Mouse (Mus musculus): ENCODE results near the gene Frrs1l. TPM values are rescaled to one million over a fixed set of nuclear protein-coding genes. Genes with fewer than 3 reads are reported as not detected.

The Frrs1l gene
- polyA plus RNA-seq, 1 experiment from 2014 or later: 1.9 TPM

DNA sequence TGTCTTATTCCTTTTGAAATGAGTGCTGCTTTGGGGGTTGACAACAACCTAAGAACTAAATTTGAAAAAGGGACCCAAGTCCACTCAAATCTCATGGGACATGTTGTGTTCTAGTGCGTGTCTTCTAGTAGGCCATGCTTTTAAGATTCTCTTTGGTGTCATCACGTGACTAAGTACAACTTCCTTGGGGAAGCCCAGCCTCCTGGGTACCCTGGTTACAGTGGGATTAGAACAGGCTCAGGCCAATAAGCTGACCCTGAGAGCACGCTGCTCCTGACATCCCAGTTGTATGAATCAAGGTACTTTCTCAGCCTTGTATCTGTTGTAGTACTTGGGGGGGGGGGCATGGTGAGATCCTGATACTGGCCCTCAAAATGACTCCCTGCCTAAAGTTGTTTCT lies 38.5 kb downstream of the Frrs1l start:
- no peak for ATAC-seq (ENCODE audit: low read depth)
- Histone ChIP-seq H3K4me3 (ENCODE audit: low read length) (no peak overlapping the region), H3K27me3 (ENCODE audit: control insufficient read depth, insufficient read depth, low read depth, low read length) (no peaks in the 10 kb centered on the region), H3K9ac (ENCODE audit: low read length) (no peak overlapping the region), H3K27ac (ENCODE audit: low read length) (no peak overlapping the region), H3K9me3 (ENCODE audit: control insufficient read depth, low read length) (no peaks in the 10 kb centered on the region), H3K36me3 (ENCODE audit: control insufficient read depth, insufficient read depth, low read length) (no peaks in the 10 kb centered on the region), H3K4me2 (ENCODE audit: low read depth, low read length) (no peak overlapping the region), H3K4me1 (replicated peaks; ENCODE audit: control insufficient read depth, insufficient read depth, low read length) (peaks cover 3% of the 10 kb centered on the region; the same call in 1 of the 2 replicates)
- 83% methylated on average over 3 of the region's 3 CpGs for WGBS

DNA sequence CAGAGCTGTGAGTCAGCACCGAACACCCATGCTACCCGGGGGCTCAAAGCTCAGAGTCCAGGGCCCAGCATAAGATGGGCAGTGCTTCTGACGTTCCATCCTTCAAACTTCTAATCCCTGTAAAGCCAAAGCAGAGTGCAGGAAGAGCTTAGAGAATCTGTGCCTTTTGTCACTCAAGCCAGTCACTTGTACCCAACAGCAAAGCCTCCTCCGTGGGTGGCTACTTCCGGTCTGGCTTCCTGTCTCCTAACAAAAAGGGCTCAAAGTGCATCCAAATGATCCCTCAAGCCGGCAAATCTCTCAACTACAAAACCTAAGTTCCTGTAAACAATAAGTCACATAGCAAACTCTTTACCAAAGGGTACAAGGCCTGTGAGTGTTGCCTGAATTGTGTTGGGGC lies 40.7 kb downstream of the Frrs1l start:
- Histone ChIP-seq H3K4me2 (ENCODE audit: low read depth, low read length) (no peak overlapping the region), H3K9ac (ENCODE audit: low read length) (no peak overlapping the region), H3K27ac (ENCODE audit: low read length) (no peak overlapping the region), H3K27me3 (ENCODE audit: control insufficient read depth, insufficient read depth, low read depth, low read length) (no peaks in the 10 kb centered on the region), H3K36me3 (ENCODE audit: control insufficient read depth, insufficient read depth, low read length) (no peaks in the 10 kb centered on the region), H3K4me3 (ENCODE audit: low read length) (no peak overlapping the region), H3K9me3 (ENCODE audit: control insufficient read depth, low read length) (no peaks in the 10 kb centered on the region), H3K4me1 (replicated peaks; ENCODE audit: control insufficient read depth, insufficient read depth, low read length) (peaks cover 13% of the 10 kb centered on the region)
- 55% methylated on average over 6 of the region's 6 CpGs for WGBS
- ATAC-seq (ENCODE audit: low read depth): no peak

DNA sequence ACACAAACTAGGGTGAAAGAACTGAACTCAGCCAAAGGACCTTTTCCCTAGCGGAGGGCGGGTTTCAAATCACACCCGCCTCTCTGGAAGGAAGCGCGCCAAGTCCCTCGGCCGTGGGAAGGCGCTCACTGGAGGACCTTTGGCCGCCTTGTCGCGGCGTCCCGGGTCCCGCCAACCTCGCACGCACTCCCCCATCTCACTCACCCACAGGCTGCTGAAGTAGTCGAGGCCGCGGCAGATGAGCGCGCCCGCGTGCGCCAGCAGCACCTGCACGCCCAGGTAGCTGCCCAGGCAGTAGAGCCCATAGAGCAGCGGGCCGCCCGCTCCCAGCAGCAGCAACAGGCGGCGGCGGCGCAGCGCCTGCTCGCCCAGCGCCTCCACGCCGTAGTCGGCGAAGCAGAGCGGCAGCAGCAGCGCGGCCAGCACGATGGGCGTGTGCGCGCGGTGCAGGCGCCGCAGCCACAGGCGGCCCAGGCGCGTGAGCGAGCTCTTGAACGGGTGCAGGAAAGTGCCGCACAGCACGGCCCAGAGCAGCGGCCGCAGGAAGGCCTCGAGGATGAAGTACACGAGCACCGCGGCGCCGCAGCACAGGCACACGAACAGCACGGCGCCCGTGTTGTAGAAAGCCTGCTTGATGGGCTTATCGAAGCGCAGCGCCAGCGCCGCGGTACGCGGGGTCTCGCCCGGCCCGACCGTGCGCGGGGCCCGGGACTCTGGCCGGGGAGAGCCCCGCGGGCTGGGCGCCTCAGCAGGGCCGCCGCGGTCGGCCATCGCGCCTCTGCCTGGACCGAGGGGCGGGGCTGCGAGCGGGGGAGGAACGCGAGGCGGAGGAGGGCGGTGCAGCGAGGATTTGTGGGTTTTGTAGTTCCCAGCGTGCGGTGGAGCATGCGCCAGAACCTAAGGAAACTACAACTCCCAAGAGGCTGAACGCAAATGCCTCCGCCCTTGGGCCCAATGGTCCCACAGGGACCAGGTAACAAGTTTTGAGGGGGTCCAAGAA lies 43.2 kb downstream of the Frrs1l start, which contains the start of gene Tmem245:
Gene Tmem245, minus strand, starts transcription at position 797 of the 1,000 bp plus-strand sequence.
- WGBS: under 1% methylated on average over 101 of the region's 107 CpGs
- peak within 1 kb of the TSS; percentile 83 for H3K9ac ChIP-seq (ENCODE audit: low read length)
- H3K27ac ChIP-seq (ENCODE audit: low read length): peak within 1 kb of the TSS; percentile 90
- peak within 1 kb of the TSS; percentile 75 for H3K4me2 ChIP-seq (ENCODE audit: low read depth, low read length)
- ATAC-seq (ENCODE audit: low read depth): peak; percentile 94
- H3K36me3 ChIP-seq (ENCODE audit: control insufficient read depth, insufficient read depth, low read length): no peaks in the 10 kb centered on the region
- H3K27me3 ChIP-seq (ENCODE audit: control insufficient read depth, insufficient read depth, low read depth, low read length): no peaks in the 10 kb centered on the region
- H3K9me3 ChIP-seq (ENCODE audit: control insufficient read depth, low read length): no peaks in the 10 kb centered on the region
- peaks cover 35% of the 10 kb centered on the region for H3K4me1 ChIP-seq (replicated peaks; ENCODE audit: control insufficient read depth, insufficient read depth, low read length)
- peak within 1 kb of the TSS; percentile 92 for H3K4me3 ChIP-seq (ENCODE audit: low read length)

DNA sequence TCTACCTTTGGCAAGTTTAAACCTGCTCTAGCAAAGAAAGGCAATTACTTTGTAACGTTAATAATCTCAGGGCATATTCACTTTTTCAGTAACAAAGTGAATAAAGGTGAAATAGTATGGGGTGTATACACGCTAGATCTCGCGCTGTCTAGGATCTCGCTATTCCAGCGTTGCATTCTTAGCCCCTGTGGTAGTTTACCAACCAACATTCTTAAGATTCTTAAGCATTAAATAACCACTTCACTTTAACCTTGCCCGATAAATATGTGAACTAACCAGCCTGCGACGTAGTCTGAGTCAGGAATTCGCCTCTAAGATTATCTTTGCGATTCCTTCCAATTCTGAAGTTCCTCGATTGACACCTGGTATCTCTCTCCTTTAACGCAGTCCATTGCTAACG lies 44.0 kb downstream of the Frrs1l start:
- ATAC-seq (ENCODE audit: low read depth): peak; percentile 42; the same call in 1 of the 2 replicates
- H3K4me3 ChIP-seq (ENCODE audit: low read length): peak overlapping the region; percentile 92
- WGBS: under 1% methylated on average over 14 of the region's 14 CpGs
- H3K4me2 ChIP-seq (ENCODE audit: low read depth, low read length): peak overlapping the region; percentile 75
- H3K27ac ChIP-seq (ENCODE audit: low read length): peak overlapping the region; percentile 90
- H3K9me3 ChIP-seq (ENCODE audit: control insufficient read depth, low read length): no peaks in the 10 kb centered on the region
- no peaks in the 10 kb centered on the region for H3K27me3 ChIP-seq (ENCODE audit: control insufficient read depth, insufficient read depth, low read depth, low read length)
- H3K9ac ChIP-seq (ENCODE audit: low read length): peak overlapping the region; percentile 83
- H3K36me3 ChIP-seq (ENCODE audit: control insufficient read depth, insufficient read depth, low read length): no peaks in the 10 kb centered on the region
- peaks cover 35% of the 10 kb centered on the region for H3K4me1 ChIP-seq (replicated peaks; ENCODE audit: control insufficient read depth, insufficient read depth, low read length)

DNA sequence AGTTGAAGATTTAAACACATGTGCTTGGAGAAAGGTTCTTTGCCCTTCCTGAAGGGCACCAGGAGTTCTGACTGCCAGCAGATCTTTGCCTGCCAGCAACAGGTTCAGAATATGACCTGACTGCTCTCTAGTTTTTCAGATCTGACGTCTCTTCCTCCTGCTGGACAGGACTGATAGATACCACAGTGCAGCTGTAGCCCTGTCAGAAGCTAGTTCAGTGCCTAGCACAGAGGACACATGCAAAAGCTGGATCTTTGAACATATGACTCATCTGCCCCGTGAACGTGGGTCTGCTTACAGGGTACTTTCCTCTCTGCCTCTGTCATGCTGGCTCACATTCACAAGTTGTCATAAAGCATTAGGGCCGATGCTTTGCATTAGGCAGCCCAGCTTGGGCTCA lies 45.9 kb downstream of the Frrs1l start:
- H3K27me3 ChIP-seq (ENCODE audit: control insufficient read depth, insufficient read depth, low read depth, low read length): no peaks in the 10 kb centered on the region
- H3K4me3 ChIP-seq (ENCODE audit: low read length): no peak overlapping the region
- no peak overlapping the region for H3K4me2 ChIP-seq (ENCODE audit: low read depth, low read length)
- WGBS: 49% methylated on average over 4 of the region's 4 CpGs
- no peaks in the 10 kb centered on the region for H3K9me3 ChIP-seq (ENCODE audit: control insufficient read depth, low read length)
- no peak overlapping the region for H3K27ac ChIP-seq (ENCODE audit: low read length)
- H3K4me1 ChIP-seq (replicated peaks; ENCODE audit: control insufficient read depth, insufficient read depth, low read length): peaks cover 40% of the 10 kb centered on the region
- no peaks in the 10 kb centered on the region for H3K36me3 ChIP-seq (ENCODE audit: control insufficient read depth, insufficient read depth, low read length)
- no peak for ATAC-seq (ENCODE audit: low read depth)
- no peak overlapping the region for H3K9ac ChIP-seq (ENCODE audit: low read length)

DNA sequence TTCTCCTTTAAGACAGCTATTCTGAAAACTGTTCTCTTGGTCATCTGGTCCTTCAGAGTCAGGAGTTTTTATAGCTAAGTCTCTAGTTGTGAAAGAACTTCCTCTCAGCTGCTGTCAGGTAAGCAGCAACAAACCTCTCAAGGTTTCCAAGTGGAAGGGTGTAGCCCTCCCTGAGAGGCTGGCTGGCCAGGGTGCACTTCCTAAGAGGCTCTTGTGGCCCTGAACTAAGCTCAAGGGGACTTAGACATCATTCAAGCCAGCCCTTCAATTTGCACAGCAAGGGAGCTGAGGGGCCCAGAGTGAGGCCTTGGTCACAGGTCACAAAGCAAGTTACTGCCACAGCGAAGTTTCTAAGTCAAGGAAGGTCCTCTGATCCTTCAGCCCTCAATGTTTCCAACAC lies 46.9 kb downstream of the Frrs1l start:
- peak overlapping the region; percentile 38; the same call in 1 of the 2 replicates for H3K27ac ChIP-seq (ENCODE audit: low read length)
- no peak overlapping the region for H3K9ac ChIP-seq (ENCODE audit: low read length)
- H3K4me2 ChIP-seq (ENCODE audit: low read depth, low read length): peak overlapping the region; percentile 28
- WGBS: 41% methylated on average over 1 of the region's 1 CpGs
- H3K4me1 ChIP-seq (replicated peaks; ENCODE audit: control insufficient read depth, insufficient read depth, low read length): peaks cover 40% of the 10 kb centered on the region
- no peaks in the 10 kb centered on the region for H3K9me3 ChIP-seq (ENCODE audit: control insufficient read depth, low read length)
- H3K4me3 ChIP-seq (ENCODE audit: low read length): no peak overlapping the region
- H3K27me3 ChIP-seq (ENCODE audit: control insufficient read depth, insufficient read depth, low read depth, low read length): no peaks in the 10 kb centered on the region
- H3K36me3 ChIP-seq (ENCODE audit: control insufficient read depth, insufficient read depth, low read length): no peaks in the 10 kb centered on the region
- peak; percentile 62 for ATAC-seq (ENCODE audit: low read depth)

DNA sequence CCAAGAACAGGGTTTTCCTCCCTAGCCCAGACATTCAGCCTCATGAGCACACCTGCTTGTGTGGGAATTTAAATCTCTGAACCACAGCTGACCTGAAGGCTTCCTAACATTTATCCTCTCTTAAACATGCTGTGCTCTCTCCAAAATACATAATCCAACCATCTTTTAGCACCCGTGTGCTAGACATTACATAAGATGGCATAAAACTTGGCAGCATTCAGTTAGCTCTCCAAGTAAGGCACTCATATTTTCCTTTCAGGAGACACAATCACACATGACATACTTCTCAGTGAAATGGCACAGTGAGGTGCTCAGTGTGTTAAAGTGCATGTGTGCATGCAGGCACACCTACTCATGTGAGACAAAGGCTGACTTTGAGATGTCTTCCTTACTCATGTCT lies 47.6 kb downstream of the Frrs1l start:
- H3K4me1 ChIP-seq (replicated peaks; ENCODE audit: control insufficient read depth, insufficient read depth, low read length): peaks cover 41% of the 10 kb centered on the region
- no peak for ATAC-seq (ENCODE audit: low read depth)
- no peak overlapping the region for H3K9ac ChIP-seq (ENCODE audit: low read length)
- H3K27ac ChIP-seq (ENCODE audit: low read length): no peak overlapping the region; the same call in 1 of the 2 replicates
- WGBS: 55% methylated on average over 1 of the region's 1 CpGs
- H3K27me3 ChIP-seq (ENCODE audit: control insufficient read depth, insufficient read depth, low read depth, low read length): no peaks in the 10 kb centered on the region
- H3K9me3 ChIP-seq (ENCODE audit: control insufficient read depth, low read length): no peaks in the 10 kb centered on the region
- peak overlapping the region; percentile 22 for H3K4me2 ChIP-seq (ENCODE audit: low read depth, low read length)
- no peaks in the 10 kb centered on the region for H3K36me3 ChIP-seq (ENCODE audit: control insufficient read depth, insufficient read depth, low read length)
- no peak overlapping the region for H3K4me3 ChIP-seq (ENCODE audit: low read length)

DNA sequence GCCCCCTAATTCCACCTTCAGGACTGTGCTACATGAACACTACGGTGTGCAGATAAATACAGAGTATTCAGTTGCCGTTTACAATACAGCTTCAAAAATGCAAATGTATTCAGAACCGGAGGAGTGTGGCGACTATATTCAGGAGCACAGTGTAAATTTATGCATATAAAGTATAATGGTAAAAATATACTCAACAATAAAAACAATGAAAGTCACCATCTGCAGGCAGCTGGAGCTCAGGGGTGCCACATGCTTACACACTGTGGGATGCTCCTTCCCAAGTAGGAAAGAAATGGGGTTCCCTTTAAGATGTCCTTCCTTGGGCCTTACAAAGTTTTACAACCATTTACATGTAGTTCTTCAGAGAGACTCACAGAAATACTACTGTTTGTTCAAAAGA lies 48.7 kb downstream of the Frrs1l start:
- no peaks in the 10 kb centered on the region for H3K27me3 ChIP-seq (ENCODE audit: control insufficient read depth, insufficient read depth, low read depth, low read length)
- H3K4me1 ChIP-seq (replicated peaks; ENCODE audit: control insufficient read depth, insufficient read depth, low read length): peaks cover 47% of the 10 kb centered on the region
- no peak for ATAC-seq (ENCODE audit: low read depth)
- H3K4me2 ChIP-seq (ENCODE audit: low read depth, low read length): no peak overlapping the region
- H3K4me3 ChIP-seq (ENCODE audit: low read length): no peak overlapping the region
- H3K9ac ChIP-seq (ENCODE audit: low read length): no peak overlapping the region
- no peak overlapping the region for H3K27ac ChIP-seq (ENCODE audit: low read length)
- no peaks in the 10 kb centered on the region for H3K36me3 ChIP-seq (ENCODE audit: control insufficient read depth, insufficient read depth, low read length)
- no peaks in the 10 kb centered on the region for H3K9me3 ChIP-seq (ENCODE audit: control insufficient read depth, low read length)
- WGBS: 84% methylated on average over 4 of the region's 4 CpGs

DNA sequence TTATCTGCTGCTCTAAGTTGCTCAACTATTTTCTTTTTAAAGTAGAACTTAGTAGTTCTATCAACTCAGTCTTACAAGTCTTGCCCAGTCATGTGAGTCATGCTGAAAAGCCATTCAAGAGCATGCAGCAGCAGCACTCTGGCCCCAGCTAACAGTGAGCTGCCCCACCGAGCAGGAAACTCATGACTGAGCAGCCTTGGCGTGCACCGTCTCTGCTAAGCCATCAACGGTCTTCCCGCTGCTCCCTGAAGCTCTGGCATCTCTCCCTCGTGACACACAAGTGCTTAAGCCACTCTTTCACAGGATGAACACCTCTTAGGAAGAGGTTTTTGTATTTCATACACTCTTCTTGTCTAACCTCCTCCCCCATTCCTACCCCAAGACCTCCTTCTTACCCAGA lies 53.1 kb downstream of the Frrs1l start:
- no peak overlapping the region for H3K4me3 ChIP-seq (ENCODE audit: low read length)
- no peak overlapping the region for H3K27ac ChIP-seq (ENCODE audit: low read length)
- H3K27me3 ChIP-seq (ENCODE audit: control insufficient read depth, insufficient read depth, low read depth, low read length): no peaks in the 10 kb centered on the region
- no peaks in the 10 kb centered on the region for H3K9me3 ChIP-seq (ENCODE audit: control insufficient read depth, low read length)
- ATAC-seq (ENCODE audit: low read depth): peak; percentile 75; the same call in 1 of the 2 replicates
- WGBS: 36% methylated on average over 6 of the region's 6 CpGs
- H3K4me1 ChIP-seq (replicated peaks; ENCODE audit: control insufficient read depth, insufficient read depth, low read length): peaks cover 15% of the 10 kb centered on the region
- no peak overlapping the region for H3K4me2 ChIP-seq (ENCODE audit: low read depth, low read length)
- no peak overlapping the region for H3K9ac ChIP-seq (ENCODE audit: low read length)
- peaks cover 16% of the 10 kb centered on the region for H3K36me3 ChIP-seq (ENCODE audit: control insufficient read depth, insufficient read depth, low read length)

All from lung, embryonic 16.5 days (tissue).